ENCODE assay signal across 14 mouse cellular contexts in genomic region chr2:84292351-84293000, GRCm38 (mm10).
DNase-seq lines count a peak whose midpoint lies in the region; ATAC-seq and TF ChIP-seq lines count a peak whose summit lies in the region.
"Had no signal": no experiment of that assay in that cellular context is flagged by ENCODE, and none has a peak within 500 bp of the region (broad histone marks: within the 10 kb centered on the region; RNA-seq: fewer than 3 reads in every experiment).

No protein-coding gene starts in this region.

- H3K27ac ChIP-seq in left cerebral cortex, adult 2 months, result no peak overlapping the region
- no peak overlapping the region for H3K27ac ChIP-seq in CH12.LX (ENCODE audit: insufficient read depth, low read depth)
- H3K27ac ChIP-seq: intestine, embryonic 15.5 days; liver, embryonic 13.5 days had no signal

- peak; percentile 51; the same call in 1 of the 2 replicates for ATAC-seq in megakaryocyte, adult 5-6 weeks (ENCODE audit: poor library complexity, severe bottlenecking)
- ATAC-seq: forebrain, embryonic 16.5 days; intestine, embryonic 15.5 days had no signal

- no peak for TF ChIP-seq POLR2A in CH12.LX (IDR thresholded peaks at IDR 0.05; ENCODE audit: low read depth, low read length)

- dilution Hi-C loops in CH12.LX (cut with MboI; ENCODE audit: extremely low pct_ligation_motif_present, extremely low pct_unique_long_range_greater_than_20kb, low sequenced_read_pairs), result no loop called here

- H3K4me2 ChIP-seq in CH12.LX (ENCODE audit: insufficient read depth, low read depth, poor library complexity, severe bottlenecking), result no peak overlapping the region
- H3K4me2 ChIP-seq: intestine, embryonic 15.5 days; liver, embryonic 13.5 days had no signal

- H3K79me2 ChIP-seq in CH12.LX (replicated peaks; ENCODE audit: control insufficient read depth, extremely low read depth, insufficient read depth, poor library complexity, severe bottlenecking), result no peaks in the 10 kb centered on the region

- intact Hi-C loops in left cerebral cortex, adult 2 months (cut with DNase I), result loop anchor here (10.0 kb wide), 1 partner anchor 132 kb away; the partner anchor contains the start of gene Calcrl
- intact Hi-C loops in left cerebral cortex, postnatal 36 days (cut with DNase I), result loop anchor here (10.0 kb wide), 1 partner anchor 132 kb away; the partner anchor contains the start of gene Calcrl
- intact Hi-C loops in left cerebral cortex, postnatal 10 days (cut with DNase I), result no loop called here

- DNase-seq in heart, adult 9 months (ENCODE audit: low spot score in 2 of 2), result peak; percentile 40 to 43
- no peak for DNase-seq in heart, adult 11 months
- no peak for DNase-seq in left cerebral cortex, adult 2 months (ENCODE audit: extremely low spot score in 1 of 2, low spot score in 2 of 2)
- DNase-seq in left cerebral cortex, postnatal 36 days (ENCODE audit: low spot score in 2 of 2), result no peak
- DNase-seq in CH12.LX (ENCODE audit: extremely low read depth), result no peak
- DNase-seq in left cerebral cortex, postnatal 10 days (ENCODE audit: extremely low spot score in 1 of 2, low spot score in 2 of 2), result no peak
- DNase-seq in adrenal gland, postnatal 4 days (ENCODE audit: low spot score in 2 of 2), result no peak
- DNase-seq: cerebellum, adult 18-20 months; gastrocnemius, postnatal 36 days; liver, embryonic 13.5 days; spleen, adult 18-20 months had no signal

- no peaks in the 10 kb centered on the region for H3K27me3 ChIP-seq in CH12.LX (replicated peaks)
- H3K27me3 ChIP-seq: intestine, embryonic 15.5 days; liver, embryonic 13.5 days had no signal

- no peaks in the 10 kb centered on the region for H3K4me1 ChIP-seq in CH12.LX (ENCODE audit: control insufficient read depth in 1 of 2, insufficient read depth in 2 of 2)
- H3K4me1 ChIP-seq: intestine, embryonic 15.5 days; liver, embryonic 13.5 days had no signal

- in situ Hi-C loops in CH12.LX (cut with MboI; ENCODE audit: low pct_ligation_motif_present, low pct_unique_long_range_greater_than_20kb, low sequenced_read_pairs), result no loop called here

- H3K36me3 ChIP-seq in CH12.LX (replicated peaks in 1 of 2; ENCODE audit: control insufficient read depth in 1 of 2, insufficient read depth in 1 of 2, low read length in 1 of 2), result no peaks in the 10 kb centered on the region
- H3K36me3 ChIP-seq: intestine, embryonic 15.5 days; liver, embryonic 13.5 days had no signal

- H3K4me3 ChIP-seq in left cerebral cortex, adult 2 months, result no peak overlapping the region
- H3K4me3 ChIP-seq in CH12.LX (replicated peaks in 1 of 3; ENCODE audit: low read depth in 2 of 3, low read length in 2 of 3, poor library complexity in 1 of 3), result no peak overlapping the region
- H3K4me3 ChIP-seq: intestine, embryonic 15.5 days; liver, embryonic 13.5 days had no signal

- no peak for TF ChIP-seq EP300 in CH12.LX (IDR thresholded peaks at IDR 0.05; ENCODE audit: low read length)

- TF ChIP-seq RAD21 in CH12.LX (IDR thresholded peaks at IDR 0.05; ENCODE audit: low read depth, low read length), result no peak; the same call in none of the 2 replicates

- peak; percentile 29 for TF ChIP-seq CTCF in left cerebral cortex, adult 2 months (IDR thresholded peaks at IDR 0.05)
- TF ChIP-seq CTCF in CH12.LX (conservative IDR thresholded peaks at IDR 0.05 in 1 of 2, IDR thresholded peaks at IDR 0.05 in 1 of 2; ENCODE audit: low read depth in 2 of 2, low read length in 2 of 2), result peak in 1 of 2 experiments; percentile 35; a peak in 2 of 4 replicates

- no peak overlapping the region for H3K9ac ChIP-seq in CH12.LX (ENCODE audit: insufficient read depth, low read depth)
- H3K9ac ChIP-seq: intestine, embryonic 15.5 days; liver, embryonic 13.5 days had no signal

- H3K9me3 ChIP-seq in CH12.LX (replicated peaks; ENCODE audit: low read length), result no peaks in the 10 kb centered on the region
- H3K9me3 ChIP-seq: intestine, embryonic 15.5 days; liver, embryonic 13.5 days had no signal

TF ChIP-seq in CH12.LX, 34 proteins besides CTCF, POLR2A, EP300 and RAD21:
- no peak for TF ChIP-seq HCFC1 (IDR thresholded peaks at IDR 0.05; ENCODE audit: low read depth, low read length)
- TF ChIP-seq ZKSCAN1 (IDR thresholded peaks at IDR 0.05; ENCODE audit: borderline replicate concordance, low read depth, low read length), result peak; percentile 68

Comparison
In these comparisons a context has a peak if more than half of its experiments do, and no peak if none do; other contexts are left out.
1. DNase-seq: peak in heart, adult 9 months (2 of 2); none in heart, adult 11 months (single experiment), left cerebral cortex, adult 2 months (0 of 2), left cerebral cortex, postnatal 36 days (0 of 2), CH12.LX (single experiment), left cerebral cortex, postnatal 10 days (0 of 2) and adrenal gland, postnatal 4 days (0 of 2).